ENCODE assay signal across 8 mouse cellular contexts in genomic region chr2:69790285-69790684, GRCm38 (mm10). TPM values are rescaled to one million over a fixed set of nuclear protein-coding genes. Genes with fewer than 3 reads are reported as not detected.
A peak's percentile ranks its signal among the peaks of the same experiment; 100 is the strongest.
DNase-seq lines count a peak whose midpoint lies in the region; ATAC-seq and TF ChIP-seq lines count a peak whose summit lies in the region.

No protein-coding gene starts in this region.

- H3K36me3 ChIP-seq in ES-Bruce4 (ENCODE audit: control insufficient read depth, insufficient read depth, low read length, poor library complexity, severe bottlenecking): no peaks in the 10 kb centered on the region; the same call in 1 of the 2 replicates
- H3K36me3 ChIP-seq in forebrain, embryonic 14.5 days (ENCODE audit: control insufficient read depth, insufficient read depth, low read length): peaks cover 23% of the 10 kb centered on the region

- TF ChIP-seq POLR2A in ES-Bruce4 (IDR thresholded peaks at IDR 0.05; ENCODE audit: insufficient read depth, low read length): no peak
- TF ChIP-seq POLR2A in lung, adult 2 months (IDR thresholded peaks at IDR 0.05; ENCODE audit: borderline replicate concordance, extremely low read depth, low read depth, low read length): no peak

- intact Hi-C loops in heart, postnatal 25 days (cut with DNase I): loop anchor here (5.0 kb wide), 2 partner anchors 78 to 153 kb away; partner anchors contain the start of gene Fastkd1

- no peaks in the 10 kb centered on the region for H3K27me3 ChIP-seq in ES-Bruce4 (ENCODE audit: control insufficient read depth, insufficient read depth, low read length, poor library complexity, severe bottlenecking)
- no peaks in the 10 kb centered on the region for H3K27me3 ChIP-seq in forebrain, embryonic 14.5 days (replicated peaks; ENCODE audit: control insufficient read depth, insufficient read depth, low read length)

- H3K4me2 ChIP-seq in forebrain, embryonic 14.5 days (ENCODE audit: low read length): peak overlapping the region; percentile 87

- no peak overlapping the region for H3K9ac ChIP-seq in ES-Bruce4 (ENCODE audit: low read depth, poor library complexity, severe bottlenecking)
- peak overlapping the region; percentile 76 for H3K9ac ChIP-seq in forebrain, embryonic 14.5 days (ENCODE audit: low read length)

- H3K4me3 ChIP-seq in ES-Bruce4 (ENCODE audit: low read depth, low read length): no peak overlapping the region
- H3K4me3 ChIP-seq in forebrain, embryonic 14.5 days (ENCODE audit: low read depth, low read length): peak overlapping the region; percentile 63
- H3K4me3 ChIP-seq in lung, adult 2 months (replicated peaks; ENCODE audit: extremely low read depth, low read depth, low read length): peak overlapping the region; percentile 86

- peak; percentile 89 for TF ChIP-seq CTCF in ES-Bruce4 (IDR thresholded peaks at IDR 0.05; ENCODE audit: low read depth, low read length)
- TF ChIP-seq CTCF in lung, adult 2 months (IDR thresholded peaks at IDR 0.05; ENCODE audit: insufficient read depth, low read length): peak; percentile 98

- peak; percentile 49 for ATAC-seq in forebrain, embryonic 14.5 days
- peak; percentile 82 for ATAC-seq in neutrophil, adult 5-6 weeks (ENCODE audit: extremely low read depth, insufficient number of reproducible peaks, low FRiP score, poor library complexity, severe bottlenecking)

- TF ChIP-seq EP300 in ES-Bruce4 (IDR thresholded peaks at IDR 0.05; ENCODE audit: insufficient read depth, low read depth, low read length): no peak

- peak; percentile 77 for DNase-seq in cerebellum, adult 11 months
- DNase-seq in forebrain, embryonic 14.5 days (ENCODE audit: low spot score): peak; percentile 87
- DNase-seq in heart, postnatal 25 days (ENCODE audit: low spot score): peak; percentile 61
- DNase-seq in layer of hippocampus, adult 18-20 months (ENCODE audit: low spot score in 2 of 2): peak; percentile 76 to 93
- peak; percentile 87 for DNase-seq in lung, adult 2 months
- peak; percentile 59 to 71 for DNase-seq in thymus, adult 18-20 months

- WGBS in forebrain, embryonic 14.5 days: under 1% methylated on average over 10 of the region's 10 CpGs
- WGBS in lung, adult 2 months: under 1% methylated on average over 10 of the region's 10 CpGs

- H3K4me1 ChIP-seq in ES-Bruce4 (ENCODE audit: control insufficient read depth, insufficient read depth, low read length): peaks cover 2% of the 10 kb centered on the region
- H3K4me1 ChIP-seq in forebrain, embryonic 14.5 days (ENCODE audit: control insufficient read depth, insufficient read depth, low read length): no peaks in the 10 kb centered on the region
- H3K4me1 ChIP-seq in lung, adult 2 months (ENCODE audit: control insufficient read depth, insufficient read depth, low read length): peaks cover 2% of the 10 kb centered on the region; the same call in 1 of the 2 replicates

- no peak overlapping the region for H3K27ac ChIP-seq in ES-Bruce4 (ENCODE audit: insufficient read depth, low read length)
- no peak overlapping the region for H3K27ac ChIP-seq in forebrain, embryonic 14.5 days (ENCODE audit: low read depth, low read length)

- H3K9me3 ChIP-seq in ES-Bruce4 (replicated peaks; ENCODE audit: control insufficient read depth, insufficient read depth, low read length, poor library complexity, severe bottlenecking): no peaks in the 10 kb centered on the region
- H3K9me3 ChIP-seq in forebrain, embryonic 14.5 days (replicated peaks; ENCODE audit: control insufficient read depth, low read length): no peaks in the 10 kb centered on the region

RNA-seq across cellular contexts. Expression of gene Phospho2, which starts 0.9 kb away (rescaled TPM):
- 10.2 and 11.2 TPM in 2 replicates for polyA plus RNA-seq in ES-Bruce4 (2011; ENCODE audit: insufficient read depth, insufficient read length, low read depth, missing spikeins)
- polyA plus RNA-seq in forebrain, embryonic 14.5 days (2014; fragmentation: Nextera tagmentation; extraction: Ambion mirVana): 43.1 and 45.4 TPM in 2 replicates
- 10 to 100 TPM; 20.5 to 24.7 TPM for total RNA-seq in heart, postnatal 25 days (2021)
- 10 to 100 TPM; 23.9 to 24.3 TPM for total RNA-seq in layer of hippocampus, adult 18-20 months (2021)
- polyA plus RNA-seq in lung, adult 2 months (2012; rRNA removed): 42.1 and 57.2 TPM in 2 replicates
- total RNA-seq in neutrophil, adult 5-6 weeks (2017): 43.6 and 44.2 TPM in 2 replicates

RNA-seq across cellular contexts. Expression of gene Ccdc173, which starts 0.9 kb away (rescaled TPM):
- 3.7 and 6.1 TPM in 2 replicates for polyA plus RNA-seq in ES-Bruce4 (2011; ENCODE audit: insufficient read depth, insufficient read length, low read depth, missing spikeins)
- 1.7 and 2.3 TPM in 2 replicates for polyA plus RNA-seq in forebrain, embryonic 14.5 days (2014; fragmentation: Nextera tagmentation; extraction: Ambion mirVana)
- under 1 TPM; 0.39 to 0.64 TPM for total RNA-seq in heart, postnatal 25 days (2021)
- 1 to 10 TPM; 2.2 to 2.7 TPM for total RNA-seq in layer of hippocampus, adult 18-20 months (2021)
- 0.37 and 0.54 TPM in 2 replicates for polyA plus RNA-seq in lung, adult 2 months (2012; rRNA removed)
- total RNA-seq in neutrophil, adult 5-6 weeks (2017): 2.1 and 2.8 TPM in 2 replicates

RNA-seq across cellular contexts. Expression of gene Klhl23, which starts 31.5 kb away (rescaled TPM):
- 5.4 and 7.0 TPM in 2 replicates for polyA plus RNA-seq in ES-Bruce4 (2011; ENCODE audit: insufficient read depth, insufficient read length, low read depth, missing spikeins)
- polyA plus RNA-seq in forebrain, embryonic 14.5 days (2014; fragmentation: Nextera tagmentation; extraction: Ambion mirVana): 36.7 and 54.1 TPM in 2 replicates
- 10 to 100 TPM; 39.1 to 45.6 TPM for total RNA-seq in heart, postnatal 25 days (2021)
- total RNA-seq in layer of hippocampus, adult 18-20 months (2021): 10 to 100 TPM; 37.7 to 40.9 TPM
- 3.0 and 5.8 TPM in 2 replicates for polyA plus RNA-seq in lung, adult 2 months (2012; rRNA removed)
- not detected in 2 replicates for total RNA-seq in neutrophil, adult 5-6 weeks (2017)

Comparison
In these comparisons a context has a peak if more than half of its experiments do, and no peak if none do; other contexts are left out.
1. RNA of gene Klhl23, which starts 31.5 kb away (total RNA-seq): 39.1 to 45.6 TPM in heart, postnatal 25 days and 37.7 to 40.9 TPM in layer of hippocampus, adult 18-20 months; not detected in neutrophil, adult 5-6 weeks; every median in the first group is over 10 times any median in the second.
2. Peak in every context shown above with its lines, with median percentiles within 50 percentile points of each other: DNase-seq.